Mouse (Mus musculus) limb, embryonic 13.5 days (tissue): ENCODE results near the gene Xpo6. TPM values are rescaled to one million over a fixed set of nuclear protein-coding genes. Genes with fewer than 3 reads are reported as not detected.

Experiments used
- ATAC-seq: fragments of 200-750 bp; cut with Nextera tagmentation; 2 replicates; pipeline ENCODE4 v1.8.0; 2017; ENCODE audit warnings: low read depth, moderate number of reproducible peaks, moderate TSS enrichment; ENCODE audit not compliant: low FRiP score
- H3K27ac ChIP-seq: fragments of 300-500 bp; sonication (generic); 2 replicates; pipeline ENCODE4 v1.5.1; 2015; ENCODE audit warnings: inconsistent platforms, mild to moderate bottlenecking, moderate library complexity
- H3K27me3 ChIP-seq: fragments of 300-500 bp; sonication (generic); 2 replicates; pipeline ENCODE4 v1.6.1; 2015; ENCODE audit warnings: mild to moderate bottlenecking, inconsistent platforms
- H3K36me3 ChIP-seq: fragments of 300-500 bp; sonication (generic); 2 replicates; pipeline ENCODE4 v1.6.1; 2015; ENCODE audit warnings: inconsistent platforms, mild to moderate bottlenecking, moderate library complexity
- H3K4me1 ChIP-seq: fragments of 300-500 bp; sonication (generic); 2 replicates; pipeline ENCODE4 v1.6.1; 2015; ENCODE audit warnings: inconsistent platforms
- H3K4me2 ChIP-seq: fragments of 300-500 bp; sonication (generic); replicated peaks from 2 replicates; pipeline ENCODE4 v1.6.1; 2015; ENCODE audit warnings: inconsistent platforms, mild to moderate bottlenecking, moderate library complexity
- H3K4me3 ChIP-seq: fragments of 300-500 bp; sonication (generic); 2 replicates; pipeline ENCODE4 v1.5.1; 2015; ENCODE audit warnings: moderate library complexity, mild to moderate bottlenecking, inconsistent platforms
- H3K9ac ChIP-seq: fragments of 300-500 bp; sonication (generic); 2 replicates; pipeline ENCODE4 v1.6.1; 2015; ENCODE audit warnings: mild to moderate bottlenecking, inconsistent platforms
- H3K9me3 ChIP-seq: fragments of 300-500 bp; sonication (generic); 2 replicates; pipeline ENCODE4 v1.6.1; 2016; ENCODE audit warnings: inconsistent platforms
- WGBS: fragments of 180-500 bp; shearing (Covaris S2); methylation state at CpG from one replicate; pipeline ENCODE4 v1.1.7; 2015; 5-methylcytosine and 5-hydroxymethylcytosine counted together
- polyA plus RNA-seq: library from polyadenylated mRNA; unstranded; fragments of >200 nt; fragmentation: Nextera tagmentation; extraction: Ambion mirVana; gene quantifications from 2 replicates; pipeline ENCODE4 v1.2.1, GENCODE M21; 2015

Xpo6 gene
- polyA plus RNA-seq: 53.3 and 54.4 TPM in 2 replicates

- H3K9ac ChIP-seq: peak within 1 kb of the TSS; percentile 99
- H3K4me3 ChIP-seq: peak within 1 kb of the TSS; percentile 97
- under 1% methylated on average over 57 of the region's 57 CpGs for WGBS
- H3K27ac ChIP-seq: peak within 1 kb of the TSS; percentile 80
- no peaks in the 10 kb centered on the region for H3K36me3 ChIP-seq
- H3K27me3 ChIP-seq: no peaks in the 10 kb centered on the region
- peaks cover 15% of the 10 kb centered on the region for H3K4me1 ChIP-seq
- H3K9me3 ChIP-seq: no peaks in the 10 kb centered on the region
- ATAC-seq: peak; percentile 94
- peak within 1 kb of the TSS; percentile 82 for H3K4me2 ChIP-seq
Observed at GRCm38 (mm10) chr7:126200178-126200996, at the start of gene Xpo6. Gene Xpo6 (minus strand): TSS chr7:126200501.

GRCm38 (mm10) chr7:126249986-126250385 lies 49.7 kb upstream of the Xpo6 start:
- Histone ChIP-seq H3K36me3 (no peaks in the 10 kb centered on the region), H3K27me3 (peaks cover 7% of the 10 kb centered on the region; the same call in 1 of the 2 replicates)
- 81% methylated on average over 3 of the region's 3 CpGs for WGBS

GRCm38 (mm10) chr7:126249146-126249545 lies 48.8 kb upstream of the Xpo6 start:
- Histone ChIP-seq H3K9ac (no peak overlapping the region), H3K27ac (no peak overlapping the region), H3K4me1 (peaks cover 11% of the 10 kb centered on the region), H3K4me3 (no peak overlapping the region), H3K9me3 (no peaks in the 10 kb centered on the region), H3K36me3 (no peaks in the 10 kb centered on the region), H3K4me2 (no peak overlapping the region), H3K27me3 (peaks cover 7% of the 10 kb centered on the region; the same call in 1 of the 2 replicates)
- 72% methylated on average over 5 of the region's 5 CpGs for WGBS
- no peak for ATAC-seq

More at GRCm38 (mm10) chr7:126249986-126250385, 49.7 kb upstream of the Xpo6 start:
- no peak for ATAC-seq
- no peak overlapping the region for H3K4me3 ChIP-seq
- no peaks in the 10 kb centered on the region for H3K9me3 ChIP-seq
- no peak overlapping the region for H3K27ac ChIP-seq
- no peak overlapping the region for H3K9ac ChIP-seq
- H3K4me2 ChIP-seq: no peak overlapping the region
- H3K4me1 ChIP-seq: peaks cover 11% of the 10 kb centered on the region

- H3K9ac ChIP-seq: peak overlapping the region; percentile 48; the same call in 1 of the 2 replicates
- H3K27me3 ChIP-seq: peaks cover 7% of the 10 kb centered on the region; the same call in 1 of the 2 replicates
- H3K4me3 ChIP-seq: peak overlapping the region; percentile 16; the same call in 1 of the 2 replicates
- H3K4me2 ChIP-seq: peak overlapping the region; percentile 53
- H3K27ac ChIP-seq: no peak overlapping the region
- H3K9me3 ChIP-seq: no peaks in the 10 kb centered on the region
- no peaks in the 10 kb centered on the region for H3K36me3 ChIP-seq
- ATAC-seq: no peak
- 46% methylated on average over 17 of the region's 17 CpGs for WGBS
- peaks cover 11% of the 10 kb centered on the region for H3K4me1 ChIP-seq
Observed at GRCm38 (mm10) chr7:126248641-126249141, 48.4 kb upstream of the Xpo6 start.

- 2% methylated on average over 6 of the region's 6 CpGs for WGBS
- peak overlapping the region; percentile 16; the same call in 1 of the 2 replicates for H3K4me3 ChIP-seq
Observed at GRCm38 (mm10) chr7:126248088-126248487, 47.8 kb upstream of the Xpo6 start.

GRCm38 (mm10) chr7:126244168-126244750 lies 44.0 kb upstream of the Xpo6 start:
- H3K4me2 ChIP-seq: no peak overlapping the region
- peaks cover 11% of the 10 kb centered on the region for H3K4me1 ChIP-seq
- 63% methylated on average over 6 of the region's 6 CpGs for WGBS
- no peak overlapping the region for H3K4me3 ChIP-seq
- H3K27me3 ChIP-seq: peaks cover 7% of the 10 kb centered on the region; the same call in 1 of the 2 replicates
- no peaks in the 10 kb centered on the region for H3K9me3 ChIP-seq
- H3K27ac ChIP-seq: no peak overlapping the region
- ATAC-seq: no peak
- H3K36me3 ChIP-seq: no peaks in the 10 kb centered on the region
- H3K9ac ChIP-seq: no peak overlapping the region

More at GRCm38 (mm10) chr7:126248088-126248487, 47.8 kb upstream of the Xpo6 start:
- H3K9me3 ChIP-seq: no peaks in the 10 kb centered on the region
- peaks cover 7% of the 10 kb centered on the region; the same call in 1 of the 2 replicates for H3K27me3 ChIP-seq
- ATAC-seq: 0 out of 2 replicates have a peak, but pooled peaks have one; percentile 19
- H3K9ac ChIP-seq: peak overlapping the region; percentile 48; the same call in 1 of the 2 replicates
- H3K4me2 ChIP-seq: peak overlapping the region; percentile 53
- H3K36me3 ChIP-seq: no peaks in the 10 kb centered on the region
- H3K4me1 ChIP-seq: peaks cover 11% of the 10 kb centered on the region
- H3K27ac ChIP-seq: no peak overlapping the region

GRCm38 (mm10) chr7:126240814-126241360 lies 40.6 kb upstream of the Xpo6 start:
- no peak for ATAC-seq
- H3K4me2 ChIP-seq: no peak overlapping the region
- no peak overlapping the region for H3K4me3 ChIP-seq
- H3K9me3 ChIP-seq: no peaks in the 10 kb centered on the region
- H3K27ac ChIP-seq: no peak overlapping the region
- H3K27me3 ChIP-seq: no peaks in the 10 kb centered on the region
- WGBS: 81% methylated on average over 14 of the region's 14 CpGs
- no peaks in the 10 kb centered on the region for H3K36me3 ChIP-seq
- no peak overlapping the region for H3K9ac ChIP-seq
- H3K4me1 ChIP-seq: no peaks in the 10 kb centered on the region

- no peak overlapping the region for H3K9ac ChIP-seq
- H3K27me3 ChIP-seq: no peaks in the 10 kb centered on the region
- no peaks in the 10 kb centered on the region for H3K36me3 ChIP-seq
- no peak overlapping the region for H3K4me2 ChIP-seq
- no peaks in the 10 kb centered on the region for H3K9me3 ChIP-seq
- no peak overlapping the region for H3K4me3 ChIP-seq
- no peak for ATAC-seq
- H3K27ac ChIP-seq: no peak overlapping the region
- WGBS: 73% methylated on average over 5 of the region's 5 CpGs
- no peaks in the 10 kb centered on the region for H3K4me1 ChIP-seq
Observed at GRCm38 (mm10) chr7:126236794-126237192, 36.5 kb upstream of the Xpo6 start.

GRCm38 (mm10) chr7:126236083-126236793 lies 35.9 kb upstream of the Xpo6 start:
- no peaks in the 10 kb centered on the region for H3K27me3 ChIP-seq
- H3K4me1 ChIP-seq: no peaks in the 10 kb centered on the region
- H3K36me3 ChIP-seq: no peaks in the 10 kb centered on the region
- no peak for ATAC-seq
- no peaks in the 10 kb centered on the region for H3K9me3 ChIP-seq
- H3K4me2 ChIP-seq: no peak overlapping the region
- H3K27ac ChIP-seq: no peak overlapping the region
- H3K4me3 ChIP-seq: no peak overlapping the region
- WGBS: 63% methylated on average over 11 of the region's 11 CpGs
- H3K9ac ChIP-seq: no peak overlapping the region

- WGBS: 77% methylated on average over 3 of the region's 3 CpGs
- no peak overlapping the region for H3K9ac ChIP-seq
Observed at GRCm38 (mm10) chr7:126234611-126235010, 34.3 kb upstream of the Xpo6 start.

GRCm38 (mm10) chr7:126232345-126233071 lies 32.2 kb upstream of the Xpo6 start:
- Histone ChIP-seq H3K9me3 (no peaks in the 10 kb centered on the region), H3K36me3 (no peaks in the 10 kb centered on the region), H3K4me1 (no peaks in the 10 kb centered on the region), H3K27ac (no peak overlapping the region), H3K4me2 (no peak overlapping the region), H3K27me3 (no peaks in the 10 kb centered on the region), H3K9ac (no peak overlapping the region), H3K4me3 (no peak overlapping the region)
- 61% methylated on average over 8 of the region's 8 CpGs for WGBS
- no peak for ATAC-seq

More at GRCm38 (mm10) chr7:126234611-126235010, 34.3 kb upstream of the Xpo6 start:
- Histone ChIP-seq H3K27me3 (no peaks in the 10 kb centered on the region), H3K4me2 (no peak overlapping the region), H3K4me3 (no peak overlapping the region), H3K36me3 (no peaks in the 10 kb centered on the region), H3K4me1 (no peaks in the 10 kb centered on the region), H3K9me3 (no peaks in the 10 kb centered on the region), H3K27ac (no peak overlapping the region)
- ATAC-seq: no peak
